Mouse (Mus musculus) lung, postnatal 0 days (tissue): ENCODE measurements at regions not wholly inside any gene's neighbourhood (a gene's known extent, or its start where the extent isn't known, plus 50 kb on each side); places are given as distances from the start of the nearest gene placed in this dataset.

ENCODE experiments used
- CTCF ChIP-seq: IDR thresholded peaks from 2 replicates; pipeline ENCODE4 v1.5.1; 2016; ENCODE audit warnings: antibody characterized with exemption, mild to moderate bottlenecking
- EP300 ChIP-seq: IDR thresholded peaks from 2 replicates; pipeline ENCODE4 v1.6.1; 2016; ENCODE audit warnings: antibody characterized with exemption, mild to moderate bottlenecking, control low read depth

- TF ChIP-seq CTCF: no peak
- peak; percentile 83 for TF ChIP-seq EP300
Measured at GRCm38 (mm10) chr7:64064460-64065241, 89.0 kb upstream of the Trpm1 start.
